Mouse (Mus musculus): ENCODE results near the gene Aldh1l1.
A peak's percentile ranks its signal among the peaks of the same experiment; 100 is the strongest.

Gene Aldh1l1

GRCm38 (mm10) chr6:90472079-90472478 lies 14.1 kb upstream of the Aldh1l1 start:
- no peak for DNase-seq (ENCODE audit: low spot score in 2 of 2)

DNA sequence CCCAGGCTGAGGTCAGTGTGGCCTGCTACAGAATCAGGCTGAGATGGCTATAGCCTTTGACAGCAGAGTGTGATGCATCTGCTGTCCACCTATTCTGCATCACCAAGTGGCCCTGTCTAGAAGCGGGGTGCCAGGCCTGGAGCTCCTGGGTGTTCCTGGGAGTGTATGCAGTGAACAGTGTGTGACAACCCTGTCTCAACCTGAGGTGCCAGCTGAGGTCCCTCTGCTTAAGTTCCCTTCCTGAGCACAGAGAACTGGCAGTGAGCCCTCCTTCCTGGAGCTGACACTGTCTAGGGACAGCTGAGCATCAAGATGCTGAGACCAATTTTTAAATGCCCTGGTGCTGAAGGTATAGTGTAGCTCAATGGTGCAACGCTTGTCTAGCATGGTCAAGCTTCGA lies 13.5 kb upstream of the Aldh1l1 start:
- no peak for DNase-seq (ENCODE audit: low spot score in 2 of 2)

- DNase-seq (ENCODE audit: low spot score in 2 of 2) = no peak
These were observed 12.4 kb upstream of the Aldh1l1 start for GRCm38 (mm10) chr6:90473630-90474360.

GRCm38 (mm10) chr6:90474361-90474750 lies 11.9 kb upstream of the Aldh1l1 start:
- no peak for DNase-seq (ENCODE audit: low spot score in 2 of 2)

DNA sequence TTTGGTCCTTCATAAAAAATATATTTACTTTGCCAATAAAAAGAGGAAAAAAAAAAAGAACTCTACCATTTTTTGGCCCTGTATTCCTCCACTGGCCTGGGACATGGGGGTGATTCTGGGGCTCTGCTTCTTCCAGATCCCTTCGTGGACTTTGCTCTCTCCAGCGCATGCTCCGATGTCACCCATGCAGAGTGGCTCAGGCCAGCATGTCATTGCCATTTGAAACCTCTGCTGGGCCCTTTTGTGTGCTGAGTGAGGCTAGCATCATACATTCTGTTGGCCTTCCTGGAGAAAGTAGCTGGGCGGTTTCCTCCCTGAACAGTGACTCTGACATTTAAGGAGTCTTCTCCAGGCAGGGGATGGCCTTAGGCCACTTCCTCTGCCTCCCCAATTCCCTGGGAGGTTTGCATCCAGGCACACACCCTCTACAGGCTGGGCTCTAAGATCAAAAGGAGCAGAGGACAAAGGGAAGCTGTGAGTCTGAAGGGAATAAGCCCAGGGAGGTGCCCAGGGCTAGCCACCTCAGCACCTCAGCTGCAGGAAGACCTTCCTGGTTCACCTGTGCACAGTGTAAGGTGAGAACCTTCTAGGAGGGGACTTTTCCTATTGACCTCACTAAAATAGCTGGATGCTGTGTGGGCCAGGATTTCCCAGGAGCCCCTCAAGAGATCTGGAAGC lies 10.9 kb upstream of the Aldh1l1 start:
- DNase-seq (ENCODE audit: low spot score in 2 of 2) = no peak

- no peak for DNase-seq (ENCODE audit: low spot score in 2 of 2)
These were observed 10.4 kb upstream of the Aldh1l1 start for GRCm38 (mm10) chr6:90475854-90476212.

DNA sequence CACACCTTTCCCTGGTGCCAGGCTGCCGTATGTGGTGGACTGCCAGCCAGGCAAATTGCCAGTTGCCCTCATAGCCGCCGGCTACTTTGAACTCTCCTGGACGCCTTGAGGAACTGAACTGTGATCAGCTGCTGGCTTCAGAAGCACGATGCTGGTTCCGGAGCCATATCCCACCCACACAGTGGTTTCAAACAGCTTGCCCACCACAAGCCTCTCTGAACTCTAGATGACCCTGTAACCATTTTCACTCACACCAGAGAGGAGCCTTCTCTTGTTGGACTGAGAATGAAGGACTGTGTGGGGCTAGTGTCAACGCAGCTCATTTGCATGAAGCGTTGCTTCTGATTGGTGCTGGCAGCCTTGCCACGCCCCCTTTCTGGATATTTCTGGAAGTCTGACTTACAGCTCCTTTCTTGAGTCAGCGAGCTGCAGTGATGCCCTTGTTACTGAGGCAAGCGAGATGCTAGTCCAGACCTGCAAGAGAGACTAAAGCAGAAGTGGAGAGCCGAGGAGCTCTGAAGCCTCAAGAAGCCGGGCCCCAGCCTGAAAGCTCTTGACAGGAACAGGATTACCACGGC lies 9.2 kb upstream of the Aldh1l1 start:
- no peak for DNase-seq (ENCODE audit: low spot score in 2 of 2)

- DNase-seq (ENCODE audit: low spot score in 2 of 2) = no peak
These were observed 2.0 kb upstream of the Aldh1l1 start for GRCm38 (mm10) chr6:90484249-90484648.

GRCm38 (mm10) chr6:90484876-90485275 lies 1.4 kb upstream of the Aldh1l1 start:
- DNase-seq (ENCODE audit: low spot score in 2 of 2) = no peak

DNA sequence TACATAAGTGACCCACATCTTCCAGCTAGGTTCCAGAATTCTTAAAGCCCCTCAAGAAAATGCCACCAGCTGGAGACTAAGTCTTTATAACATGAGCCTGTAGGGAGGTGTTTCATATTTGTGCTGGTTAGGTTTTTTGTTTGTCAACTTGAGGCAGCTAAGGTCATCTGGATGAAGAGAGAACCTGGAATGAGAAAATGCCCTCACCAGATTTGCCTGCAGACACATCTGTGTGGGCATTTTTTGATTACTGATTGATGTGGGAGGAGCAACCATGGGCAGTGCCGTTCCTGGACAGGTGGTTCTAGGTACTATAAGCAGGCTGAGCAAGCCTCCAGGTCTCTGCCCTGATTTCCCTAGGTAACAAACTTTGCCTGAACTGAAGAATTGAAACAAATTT lies 1.3 kb downstream of the Aldh1l1 start:
- no peak for DNase-seq (ENCODE audit: low spot score in 2 of 2)

DNA sequence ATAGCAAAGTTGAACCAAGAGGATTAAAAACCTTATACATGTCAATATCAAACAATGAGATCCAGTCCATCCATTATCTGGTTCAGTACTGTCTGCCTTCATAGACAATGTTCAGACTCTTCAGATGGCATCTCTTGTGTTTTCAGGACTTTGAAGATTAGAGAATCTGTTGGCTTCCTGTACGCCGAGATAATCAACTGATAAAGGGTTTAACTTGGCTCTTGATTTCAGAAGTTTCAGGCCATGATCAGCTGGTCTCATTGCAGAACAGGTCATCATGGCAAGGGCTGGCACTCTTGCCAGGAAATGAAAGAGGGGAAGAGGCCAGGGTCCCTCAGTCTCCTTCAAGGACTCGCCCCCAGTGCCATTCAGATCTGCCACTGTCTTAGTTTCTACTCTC lies 3.3 kb downstream of the Aldh1l1 start:
- no peak for DNase-seq (ENCODE audit: low spot score in 2 of 2)

DNA sequence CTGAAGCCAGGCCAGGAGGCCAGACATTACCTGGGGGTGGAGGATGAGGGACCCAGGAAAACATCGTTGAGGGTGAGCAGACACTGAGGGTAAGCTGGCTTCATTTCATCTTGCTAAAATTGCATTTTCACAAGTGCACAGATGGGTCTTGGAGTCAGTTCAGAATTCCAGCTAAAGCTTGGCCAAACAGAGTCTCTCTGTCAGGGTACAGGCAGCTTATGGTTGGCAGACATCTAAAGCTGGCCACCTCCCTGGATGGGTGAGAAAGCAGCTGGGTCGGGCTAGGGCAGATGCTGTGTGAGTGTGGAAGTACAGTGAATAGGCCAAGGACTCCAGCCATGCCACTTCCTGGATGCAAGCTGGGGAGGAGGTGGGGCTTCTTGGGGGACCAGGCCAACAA lies 4.7 kb downstream of the Aldh1l1 start:
- DNase-seq (ENCODE audit: low spot score in 2 of 2) = no peak

DNA sequence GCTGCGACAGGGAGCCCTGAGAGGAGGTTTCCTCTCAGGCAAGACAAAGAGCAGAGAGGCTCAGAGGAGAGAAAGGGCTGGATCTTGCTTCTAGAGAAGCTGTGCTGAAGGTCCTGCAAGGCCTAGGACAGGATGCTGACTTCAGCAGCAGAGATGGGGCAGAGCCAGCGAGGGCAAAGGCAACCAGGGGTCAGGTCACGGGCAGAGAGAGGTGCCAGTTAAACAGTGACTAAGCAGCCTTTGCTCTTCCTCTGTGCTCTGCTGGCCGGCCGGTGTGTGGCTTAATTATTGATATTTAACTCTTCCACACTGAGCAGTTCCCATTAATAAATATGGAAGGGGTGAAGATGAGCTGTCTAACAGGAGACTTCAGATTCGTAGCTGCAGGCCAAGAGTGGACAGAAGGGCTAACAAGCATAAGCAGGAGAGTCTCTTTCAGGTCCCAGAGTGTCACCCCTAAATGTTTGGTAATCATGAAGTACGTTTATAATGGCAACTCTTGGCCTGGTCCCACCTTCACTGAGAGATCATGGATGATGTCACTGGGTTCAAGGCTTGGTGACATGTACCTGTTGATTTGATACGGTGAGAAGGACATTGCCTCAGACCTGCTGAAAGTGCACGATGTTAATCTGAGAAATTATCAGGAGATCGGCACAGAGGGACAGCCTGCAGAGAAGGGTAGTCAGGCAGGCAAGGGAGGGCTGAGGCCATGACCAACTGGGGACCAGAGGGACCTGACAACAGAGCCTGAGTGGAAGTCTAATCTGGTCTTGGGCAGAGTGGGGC lies 5.9 kb downstream of the Aldh1l1 start:
- no peak for DNase-seq (ENCODE audit: low spot score in 2 of 2)

DNA sequence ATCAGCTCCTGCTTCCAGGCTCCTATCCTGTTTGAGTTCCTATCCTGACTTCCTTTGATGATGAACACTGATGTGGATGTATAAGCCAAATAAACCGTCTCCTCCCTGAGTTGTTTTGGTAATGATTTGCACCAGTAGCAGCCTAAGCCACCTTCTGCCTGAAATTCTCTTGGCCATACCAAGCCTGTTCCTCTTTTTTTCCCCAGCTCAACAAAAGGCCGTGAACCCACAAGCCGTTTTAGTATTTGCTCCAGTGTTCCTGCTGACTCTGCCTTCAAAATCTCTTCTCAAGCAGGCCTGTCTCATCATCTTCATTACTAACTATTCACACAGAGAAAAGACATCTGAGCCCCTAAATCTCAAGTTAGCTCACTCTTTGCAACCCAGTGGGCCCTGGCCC lies 7.9 kb downstream of the Aldh1l1 start:
- DNase-seq (ENCODE audit: low spot score in 2 of 2) = no peak

GRCm38 (mm10) chr6:90494566-90494965 lies 8.3 kb downstream of the Aldh1l1 start:
- no peak for DNase-seq (ENCODE audit: low spot score in 2 of 2)

- no peak for DNase-seq (ENCODE audit: low spot score in 2 of 2)
These were observed 9.2 kb downstream of the Aldh1l1 start for GRCm38 (mm10) chr6:90495282-90495912.

- no peak for DNase-seq (ENCODE audit: low spot score in 2 of 2)
These were observed 10.0 kb downstream of the Aldh1l1 start for GRCm38 (mm10) chr6:90496217-90496616.

GRCm38 (mm10) chr6:90499509-90499908 lies 13.3 kb downstream of the Aldh1l1 start:
- DNase-seq (ENCODE audit: low spot score in 2 of 2) = no peak

- DNase-seq (ENCODE audit: low spot score in 2 of 2) = no peak
These were observed 15.2 kb downstream of the Aldh1l1 start for GRCm38 (mm10) chr6:90501222-90501940.

DNA sequence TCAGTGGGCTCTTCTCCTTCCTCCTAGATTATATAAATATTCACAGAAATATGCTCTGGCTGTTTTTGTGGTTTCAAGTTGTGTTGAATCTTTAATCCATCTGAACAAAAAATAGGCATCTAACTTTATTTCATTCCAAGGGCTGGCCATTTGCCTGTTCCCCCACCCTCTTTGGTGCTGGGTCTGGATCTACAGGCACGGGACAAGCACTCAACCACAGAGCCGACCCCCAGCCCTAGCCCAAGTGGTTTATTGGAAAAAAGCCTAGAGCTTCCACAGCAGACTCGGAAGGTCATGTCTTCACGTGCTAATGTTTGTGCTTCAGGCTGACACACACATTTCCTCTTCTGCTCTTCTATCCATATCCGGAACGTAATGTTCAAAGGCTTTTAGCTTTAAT lies 19.7 kb downstream of the Aldh1l1 start:
- no peak for DNase-seq (ENCODE audit: low spot score in 2 of 2)

- DNase-seq (ENCODE audit: low spot score in 2 of 2) = peak; percentile 56 to 83
These were observed 20.6 kb downstream of the Aldh1l1 start for GRCm38 (mm10) chr6:90506673-90507311.
